Mouse (Mus musculus) adrenal gland, postnatal 0 days (tissue): Measurements from ENCODE around the gene Il17c. TPM values are rescaled to one million over a fixed set of nuclear protein-coding genes. Genes with fewer than 3 reads are reported as not detected.

Source experiments
- microRNA-seq: library from miRNA; unstranded; fragments of <30 nt; microRNA quantifications from one replicate; pipeline ENCODE4, GENCODE M21; 2016; ENCODE audit warnings: borderline replicate concordance; ENCODE audit not compliant: insufficient number of aligned reads
- polyA plus RNA-seq: library from polyadenylated mRNA; unstranded; fragments of >200 nt; fragmentation: Nextera tagmentation; extraction: Ambion mirVana; gene quantifications from 2 replicates; pipeline ENCODE4 v1.2.1, GENCODE M21; 2015

Il17c gene
- not detected in 2 replicates for polyA plus RNA-seq

GRCm38 (mm10) chr8:122421376-122422070, at the start of gene Il17c:
Il17c (plus strand) TSS chr8:122422020.

GRCm38 (mm10) chr8:122376365-122377231, 45.2 kb upstream of the Il17c start, which contains the start of gene Zc3h18:
Zc3h18 (plus strand) TSS chr8:122376609.

GRCm38 (mm10) chr8:122432443-122433268, 10.8 kb downstream of the Il17c start, which contains the start of gene Cyba:
Cyba (minus strand) TSS chr8:122432930.

GRCm38 (mm10) chr8:122443262-122444006, 21.6 kb downstream of the Il17c start, which contains the start of gene Mvd:
Mvd (minus strand) TSS chr8:122443422.

GRCm38 (mm10) chr8:122460524-122461472, 39.0 kb downstream of the Il17c start, which contains the start of gene Snai3:
Snai3 (minus strand) TSS chr8:122460733.

Small RNAs within 50 kb of the gene (microRNA-seq; reads per million reads assigned to microRNA genes)
- gene Gm24366, result not detected

Other genes with a start within 250 kb of the Il17c start
- gene Zfpm1, start 139.9 kb upstream of the Il17c start, polyA plus RNA-seq, result 2.3 and 2.8 TPM in 2 replicates
- not detected in 2 replicates for gene Trhr2, start 61.3 kb upstream of the Il17c start, polyA plus RNA-seq
- 17.6 and 22.7 TPM in 2 replicates for gene Zc3h18, start 45.4 kb upstream of the Il17c start, polyA plus RNA-seq
- 188 and 275 TPM in 2 replicates for gene Cyba, start 10.9 kb downstream of the Il17c start, polyA plus RNA-seq
- 10.1 and 16.3 TPM in 2 replicates for gene Mvd, start 21.4 kb downstream of the Il17c start, polyA plus RNA-seq
- gene Snai3, start 38.7 kb downstream of the Il17c start, polyA plus RNA-seq, result 0.25 TPM in 1 of 2 replicates, not detected in the other
- 41.4 and 63.3 TPM in 2 replicates for gene Rnf166, start 54.0 kb downstream of the Il17c start, polyA plus RNA-seq
- 34.9 and 38.0 TPM in 2 replicates for gene Ctu2, start 54.1 kb downstream of the Il17c start, polyA plus RNA-seq
- gene Piezo1, start 129.3 kb downstream of the Il17c start, polyA plus RNA-seq, result 7.1 and 9.4 TPM in 2 replicates
- 13.8 and 15.6 TPM in 2 replicates for gene Cdt1, start 146.0 kb downstream of the Il17c start, polyA plus RNA-seq
- 274 and 460 TPM in 2 replicates for gene Aprt, start 154.9 kb downstream of the Il17c start, polyA plus RNA-seq
- 11.5 and 11.6 TPM in 2 replicates for gene Galns, start 189.4 kb downstream of the Il17c start, polyA plus RNA-seq
- gene Trappc2l, start 189.6 kb downstream of the Il17c start, polyA plus RNA-seq, result 86.4 and 92.9 TPM in 2 replicates
- gene Pabpn1l, start 200.7 kb downstream of the Il17c start, polyA plus RNA-seq, result not detected in 2 replicates